Mouse (Mus musculus): ENCODE measurements around the gene Gm14190. TPM values are rescaled to one million over a fixed set of nuclear protein-coding genes. Genes with fewer than 3 reads are reported as not detected.
"Not testable (repeated sequence)": the region's sequence is repeated elsewhere in the genome, so short reads cannot be mapped to it uniquely, and the experiment has no call there.

Gene Gm14190
- total RNA-seq (2021) = not detected
- long read RNA-seq, experiment 1 = 0 reads
- long read RNA-seq, experiment 2 = 0 reads

DNA sequence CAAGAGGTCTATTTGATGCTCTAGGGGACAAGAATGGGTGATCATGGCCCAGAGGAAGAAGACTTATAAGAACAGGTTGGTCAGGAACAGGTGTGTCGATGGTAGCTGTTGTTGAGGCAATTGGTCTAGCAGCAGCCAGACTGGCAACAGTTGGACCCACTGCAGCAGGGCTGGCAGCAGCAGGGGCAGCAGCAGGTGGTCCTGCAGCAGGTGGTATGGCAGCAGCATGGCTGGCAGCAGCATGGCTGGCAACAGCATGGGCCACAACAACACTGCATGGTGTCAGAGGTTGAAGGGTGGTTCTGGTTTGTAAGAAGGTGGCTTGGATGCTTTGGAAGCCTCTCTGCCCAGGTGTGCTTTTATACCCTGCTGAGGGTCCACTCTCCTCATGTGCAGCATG lies at the start of gene Gm14190:
TSS of gene Gm14190 (minus strand) at position 278 of the 400 bp plus-strand sequence.
- DNase-seq (ENCODE audit: low spot score in 2 of 2) = no peak

GRCm38 (mm10) chr11:99734190-99734589 lies 43.6 kb upstream of the Gm14190 start, which contains the start of gene Gm14180:
Gene Gm14180, minus strand, starts transcription at chr11:99734290.
- DNase-seq (ENCODE audit: low spot score in 2 of 2) = no peak

DNA sequence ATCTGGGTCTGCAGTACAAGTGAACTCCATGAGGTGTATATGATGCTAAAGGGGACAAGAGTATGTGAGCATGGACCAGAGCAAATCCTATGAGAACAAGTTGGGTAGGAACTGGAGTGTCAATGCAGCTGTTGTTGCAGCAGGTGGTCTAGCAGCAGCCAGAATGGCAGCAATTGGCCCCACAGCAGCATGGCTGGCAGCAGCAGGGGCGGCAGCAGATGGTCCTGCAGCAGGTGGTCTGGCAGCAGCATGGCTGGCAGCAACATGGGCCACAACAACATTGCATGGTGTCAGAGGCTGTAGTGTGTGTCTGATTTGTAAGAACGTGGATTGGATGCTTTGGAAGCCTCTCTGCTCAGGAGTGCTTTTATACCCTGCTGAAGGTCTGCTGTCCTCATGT lies 33.5 kb upstream of the Gm14190 start:
- no peak for DNase-seq (ENCODE audit: low spot score in 2 of 2)

DNA sequence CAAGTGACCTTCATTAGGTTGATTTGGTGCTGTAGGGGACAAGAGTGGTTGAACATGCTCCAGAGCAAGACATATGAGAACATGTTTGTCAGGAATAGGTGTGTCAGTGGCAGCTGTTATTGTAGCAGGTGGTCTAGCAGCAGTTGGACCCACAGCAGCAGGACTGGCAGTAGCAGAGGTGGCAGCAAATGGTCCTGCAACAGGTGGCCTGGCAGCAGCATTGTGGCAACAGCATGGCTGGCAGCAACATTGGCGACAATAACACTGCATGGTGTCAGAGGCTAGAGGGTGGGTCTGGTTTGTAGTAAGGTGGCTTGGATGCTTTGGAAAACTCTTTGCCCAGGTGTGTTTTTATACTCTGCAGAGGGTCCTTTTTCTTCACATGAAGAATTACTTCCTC lies 28.2 kb upstream of the Gm14190 start:
- no peak for DNase-seq (ENCODE audit: low spot score in 2 of 2)

DNA sequence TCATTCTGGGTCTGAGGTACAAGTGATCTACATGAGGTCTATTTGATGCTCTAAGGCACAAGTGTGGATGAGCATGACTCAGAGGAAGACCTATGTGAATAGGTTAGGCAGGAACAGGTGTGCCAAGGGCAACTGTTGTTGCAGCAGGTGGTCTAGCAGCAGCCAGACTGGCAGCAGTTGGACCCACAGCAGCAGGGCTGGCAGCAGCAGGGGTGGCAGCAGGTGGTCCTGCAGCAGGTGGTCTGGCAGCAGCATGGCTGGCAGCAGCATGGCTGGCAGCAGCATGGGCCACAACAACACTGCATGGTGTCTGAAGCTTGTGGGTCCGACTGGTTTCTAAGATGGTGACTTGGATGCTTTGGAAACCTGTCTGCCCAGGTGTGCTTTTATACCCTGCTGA lies 5.3 kb downstream of the Gm14190 start:
- not testable (repeated sequence) for DNase-seq (ENCODE audit: low spot score in 2 of 2)

DNA sequence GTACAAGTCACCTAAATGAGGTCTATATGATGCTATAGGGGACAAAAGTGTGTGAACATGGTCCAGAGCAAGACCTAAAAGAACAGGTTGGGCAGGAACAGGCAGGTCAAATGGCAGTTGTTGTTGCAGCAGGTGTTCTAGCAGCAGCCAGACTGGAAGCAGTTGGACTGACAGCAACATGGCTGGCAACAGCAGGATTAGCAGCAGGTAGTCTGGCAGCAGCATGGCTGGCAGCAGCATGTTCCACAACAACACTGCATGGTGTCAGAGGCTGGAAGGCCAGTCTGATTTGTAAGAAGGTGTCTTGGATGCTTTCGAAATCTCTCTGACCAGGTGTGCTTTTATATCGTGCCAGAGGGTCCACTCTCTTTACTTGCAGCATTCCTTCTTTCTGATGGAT lies 7.1 kb downstream of the Gm14190 start:
- DNase-seq (ENCODE audit: low spot score in 2 of 2) = no peak

GRCm38 (mm10) chr11:99665860-99666259 lies 24.7 kb downstream of the Gm14190 start, which contains the start of gene Krtap4-6:
Gene Krtap4-6, minus strand, starts transcription at chr11:99665960.
- DNase-seq (ENCODE audit: low spot score in 2 of 2) = no peak

DNA sequence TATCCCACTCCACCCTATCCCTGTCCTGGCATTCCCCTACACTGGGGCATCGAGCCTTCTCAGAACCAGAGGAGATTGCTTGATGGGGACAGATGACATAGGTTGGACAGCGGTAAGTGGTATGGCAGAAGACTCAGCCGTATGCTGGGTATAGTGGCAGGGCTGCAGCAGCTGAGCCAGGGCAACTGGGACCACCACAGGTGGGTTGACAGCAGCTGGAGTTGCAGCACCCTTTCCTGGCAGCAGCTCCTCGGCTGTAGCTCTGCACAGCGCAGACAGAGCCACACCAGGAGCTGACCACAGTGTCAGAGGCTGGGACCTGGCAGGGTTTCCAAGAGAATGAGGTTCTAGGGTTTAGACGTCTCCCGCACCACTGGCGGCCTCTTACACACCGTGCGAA lies 27.7 kb downstream of the Gm14190 start:
- no peak for DNase-seq (ENCODE audit: low spot score in 2 of 2)

GRCm38 (mm10) chr11:99659256-99659655 lies 31.3 kb downstream of the Gm14190 start:
- no peak for DNase-seq (ENCODE audit: low spot score in 2 of 2)

DNA sequence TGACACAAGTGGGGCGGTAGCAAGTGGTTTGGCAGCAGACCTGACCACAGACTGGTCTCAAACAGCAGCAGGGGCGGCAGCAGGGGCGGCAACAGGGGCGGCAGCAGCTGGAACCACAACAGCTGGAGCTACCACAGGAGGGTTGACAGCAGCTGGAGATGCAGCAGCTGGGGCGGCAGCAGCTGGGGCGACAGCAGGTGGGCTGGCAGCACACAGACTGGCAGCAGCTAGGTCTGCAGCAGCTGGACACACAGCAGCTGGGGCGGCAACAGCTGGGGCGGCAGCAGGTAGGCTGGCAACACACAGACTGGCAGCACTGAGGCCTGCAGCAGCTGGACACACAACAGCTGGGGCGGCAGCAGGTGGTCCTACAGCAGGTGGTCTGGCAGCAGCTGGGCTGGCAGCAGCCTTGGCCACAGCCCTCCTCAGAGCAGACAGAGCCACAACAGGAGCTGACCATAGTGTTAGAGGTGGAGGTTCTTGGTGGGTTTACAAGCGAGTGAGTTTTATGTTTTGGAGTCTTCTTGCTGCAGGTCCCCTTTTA lies 32.0 kb downstream of the Gm14190 start, which contains the start of gene Gm11563:
TSS of gene Gm11563 (minus strand) at position 494 of the 544 bp plus-strand sequence.
- not testable (repeated sequence) for DNase-seq (ENCODE audit: low spot score in 2 of 2)

DNA sequence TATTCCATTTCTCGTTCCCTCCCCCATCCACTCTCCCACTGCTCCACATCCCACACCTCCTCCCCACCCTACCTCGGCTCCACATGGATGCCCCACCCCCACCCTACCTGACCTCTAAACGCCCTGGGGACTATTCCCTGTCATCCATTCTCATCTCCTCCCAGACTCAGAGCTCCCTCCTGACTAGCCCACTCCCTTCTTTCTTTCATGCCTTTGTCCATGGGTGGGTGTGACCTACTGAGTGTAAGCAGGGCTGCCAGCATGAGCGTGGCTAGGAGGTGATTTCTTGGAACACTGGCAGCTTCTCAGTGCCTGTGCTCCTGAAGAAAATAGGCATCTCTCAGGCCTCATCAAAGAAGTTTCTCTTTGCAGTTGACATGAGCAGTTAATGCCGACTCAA lies 33.5 kb downstream of the Gm14190 start:
- no peak for DNase-seq (ENCODE audit: low spot score in 2 of 2)

- DNase-seq (ENCODE audit: low spot score in 2 of 2) = no peak
Observed at GRCm38 (mm10) chr11:99650136-99650535, 40.4 kb downstream of the Gm14190 start, which contains the start of gene Gm11555. Gene Gm11555, minus strand, starts transcription at chr11:99650236.

- DNase-seq (ENCODE audit: low spot score in 2 of 2) = no peak
Observed at GRCm38 (mm10) chr11:99646444-99646843, 44.1 kb downstream of the Gm14190 start.

- DNase-seq (ENCODE audit: low spot score in 2 of 2) = no peak
Observed at GRCm38 (mm10) chr11:99644351-99644750, 46.2 kb downstream of the Gm14190 start.

GRCm38 (mm10) chr11:99643635-99644139 lies 46.9 kb downstream of the Gm14190 start, which contains the start of gene Krtap4-7:
Gene Krtap4-7, minus strand, starts transcription at chr11:99644089.
- not testable (repeated sequence) for DNase-seq (ENCODE audit: low spot score in 2 of 2)

GRCm38 (mm10) chr11:99640926-99641325 lies 49.6 kb downstream of the Gm14190 start:
- no peak for DNase-seq (ENCODE audit: low spot score in 2 of 2)

Other genes with a start within 250 kb of the Gm14190 start
- gene Krt23, start 197.6 kb downstream of the Gm14190 start, total RNA-seq (2021) = 1 to 10 TPM in 1 of 2 experiments, under 1 TPM in 1; 0.62 to 3.1 TPM
- not detected for gene Krt39, start 169.4 kb downstream of the Gm14190 start, total RNA-seq (2021)
- not detected for gene Krt40, start 147.6 kb downstream of the Gm14190 start, total RNA-seq (2021)
- not detected for gene Krtap3-3, start 139.9 kb downstream of the Gm14190 start, total RNA-seq (2021)
- not detected for gene Krtap3-2, start 133.9 kb downstream of the Gm14190 start, total RNA-seq (2021)
- not detected for gene Gm11939, start 131.3 kb downstream of the Gm14190 start, total RNA-seq (2021)
- gene Krtap3-1, start 124.1 kb downstream of the Gm14190 start, total RNA-seq (2021) = not detected
- not detected for gene Krtap1-5, start 109.7 kb downstream of the Gm14190 start, total RNA-seq (2021)
- not detected for gene Krtap1-4, start 107.1 kb downstream of the Gm14190 start, total RNA-seq (2021)
- gene Krtap1-3, start 99.4 kb downstream of the Gm14190 start, total RNA-seq (2021) = not detected
- gene Krtap9-3, start 92.6 kb downstream of the Gm14190 start, total RNA-seq (2021) = not detected
- not detected for gene Gm11938, start 87.4 kb downstream of the Gm14190 start, total RNA-seq (2021)
- not detected for gene Gm11937, start 80.6 kb downstream of the Gm14190 start, total RNA-seq (2021)
- not detected for gene Krtap2-4, start 75.9 kb downstream of the Gm14190 start, total RNA-seq (2021)
- not detected for gene Gm11562, start 70.3 kb downstream of the Gm14190 start, total RNA-seq (2021)
- not detected for gene Krtap4-1, start 62.5 kb downstream of the Gm14190 start, total RNA-seq (2021)
- gene Krtap4-2, start 55.7 kb downstream of the Gm14190 start, total RNA-seq (2021) = not detected
- not detected for gene Krtap4-7, start 46.7 kb downstream of the Gm14190 start, total RNA-seq (2021)
- not detected for gene Gm11555, start 40.5 kb downstream of the Gm14190 start, total RNA-seq (2021)
- not detected for gene Gm11563, start 31.8 kb downstream of the Gm14190 start, total RNA-seq (2021)
- not detected for gene Krtap4-6, start 24.8 kb downstream of the Gm14190 start, total RNA-seq (2021)
- not detected for gene Gm14180, start 43.5 kb upstream of the Gm14190 start, total RNA-seq (2021)
- gene Gm11595, start 82.2 kb upstream of the Gm14190 start, total RNA-seq (2021) = not detected
- gene Krtap4-8, start 90.0 kb upstream of the Gm14190 start, total RNA-seq (2021) = not detected
- not detected for gene Krtap4-9, start 94.5 kb upstream of the Gm14190 start, total RNA-seq (2021)
- not detected for gene Gm11596, start 102.7 kb upstream of the Gm14190 start, total RNA-seq (2021)
- not detected for gene Gm11569, start 108.2 kb upstream of the Gm14190 start, total RNA-seq (2021)
- not detected for gene Gm11554, start 113.7 kb upstream of the Gm14190 start, total RNA-seq (2021)
- gene Krtap4-13, start 119.2 kb upstream of the Gm14190 start, total RNA-seq (2021) = not detected
- gene Gm11564, start 124.9 kb upstream of the Gm14190 start, total RNA-seq (2021) = not detected
- gene 2300003K06Rik, start 147.3 kb upstream of the Gm14190 start, total RNA-seq (2021) = not detected
- gene Krtap4-16, start 160.9 kb upstream of the Gm14190 start, total RNA-seq (2021) = not detected
- not detected for gene Gm11568, start 167.2 kb upstream of the Gm14190 start, total RNA-seq (2021)
- gene Gm11559, start 173.7 kb upstream of the Gm14190 start, total RNA-seq (2021) = not detected
- gene Krtap9-1, start 182.6 kb upstream of the Gm14190 start, total RNA-seq (2021) = not detected
- gene Gm11567, start 188.4 kb upstream of the Gm14190 start, total RNA-seq (2021) = not detected
- not detected for gene Krtap31-1, start 217.2 kb upstream of the Gm14190 start, total RNA-seq (2021)
- gene Gm11565, start 224.0 kb upstream of the Gm14190 start, total RNA-seq (2021) = not detected
- not detected for gene Krtap31-2, start 245.6 kb upstream of the Gm14190 start, total RNA-seq (2021)

Measured in adrenal gland, postnatal 4 days (tissue).